Mouse (Mus musculus) C2C12 (cell line): ENCODE data around the gene Mageb4.
"Not testable (repeated sequence)": the region's sequence is repeated elsewhere in the genome, so short reads cannot be mapped to it uniquely, and the experiment has no call there.

ENCODE experiments used
- CEBPB ChIP-seq: IDR thresholded peaks from one replicate; pipeline ENCODE4 v1.6.1; 2011; ENCODE audit warnings: low read depth, mild to moderate bottlenecking, control low read depth, moderate library complexity
- CTCF ChIP-seq: IDR thresholded peaks from one replicate; pipeline ENCODE4 v1.5.1; 2011; ENCODE audit not compliant: control insufficient read depth, insufficient read depth, insufficient read length
- FOSL1 ChIP-seq: IDR thresholded peaks from one replicate; pipeline ENCODE4 v1.8.0; 2011; ENCODE audit warnings: mild to moderate bottlenecking, low read length; ENCODE audit not compliant: poor library complexity, insufficient read depth, severe bottlenecking
- MAX ChIP-seq: IDR thresholded peaks from one replicate; pipeline ENCODE4 v1.6.1; 2011; ENCODE audit warnings: mild to moderate bottlenecking, control low read depth
- MYOG ChIP-seq: IDR thresholded peaks from one replicate; pipeline ENCODE4 v1.6.1; 2011; ENCODE audit not compliant: control insufficient read depth, insufficient read length; ENCODE audit errors: extremely low read depth
- USF1 ChIP-seq: IDR thresholded peaks from one replicate; pipeline ENCODE4 v1.6.1; 2011; ENCODE audit warnings: low read depth, mild to moderate bottlenecking, control low read depth, moderate library complexity

GRCm38 (mm10) chrX:86245950-86246349, 58.9 kb downstream of the Mageb4 start:
- TF ChIP-seq CTCF, FOSL1, CEBPB, MAX, MYOG, USF1: not testable (repeated sequence)
